Mouse (Mus musculus) adrenal gland, adult (tissue): ENCODE measurements around the gene Celf2.

Experiments used
- DNase-seq, 2 experiments: peaks; one replicate each; pipeline ENCODE4 v3.0.0; 2022 to 2023; ENCODE audit warnings: low spot score in 1 of 2; ENCODE audit not compliant: inconsistent age in 2 of 2

Gene Celf2

GRCm38 (mm10) chr2:6569040-6569542 lies 940.3 kb downstream of the Celf2 start:
- DNase-seq, result no peak

- no peak for DNase-seq
These were observed 944.2 kb downstream of the Celf2 start for GRCm38 (mm10) chr2:6565175-6565574.

- no peak for DNase-seq
These were observed 948.0 kb downstream of the Celf2 start for GRCm38 (mm10) chr2:6561337-6561736.

GRCm38 (mm10) chr2:6560802-6561201 lies 948.6 kb downstream of the Celf2 start:
- no peak for DNase-seq

- DNase-seq, result no peak
These were observed 949.8 kb downstream of the Celf2 start for GRCm38 (mm10) chr2:6559581-6559980.

- DNase-seq, result peak in 1 of 2 experiments; percentile 23
These were observed 950.8 kb downstream of the Celf2 start for GRCm38 (mm10) chr2:6558303-6559254.

GRCm38 (mm10) chr2:6557749-6558148 lies 951.6 kb downstream of the Celf2 start:
- DNase-seq, result no peak

GRCm38 (mm10) chr2:6556913-6557312 lies 952.5 kb downstream of the Celf2 start:
- no peak for DNase-seq

- DNase-seq, result no peak
These were observed 955.7 kb downstream of the Celf2 start for GRCm38 (mm10) chr2:6553656-6554055.

- no peak for DNase-seq
These were observed 960.1 kb downstream of the Celf2 start for GRCm38 (mm10) chr2:6549251-6549650.

- DNase-seq, result peak in 1 of 2 experiments; percentile 37
These were observed 962.2 kb downstream of the Celf2 start for GRCm38 (mm10) chr2:6547139-6547664.

GRCm38 (mm10) chr2:6546462-6547138 lies 962.8 kb downstream of the Celf2 start:
- no peak for DNase-seq

- DNase-seq, result peak; percentile 18 to 50
These were observed 964.0 kb downstream of the Celf2 start for GRCm38 (mm10) chr2:6545127-6545931.

- no peak for DNase-seq
These were observed 965.7 kb downstream of the Celf2 start for GRCm38 (mm10) chr2:6543650-6544049.

GRCm38 (mm10) chr2:6542556-6543180 lies 966.7 kb downstream of the Celf2 start:
- no peak for DNase-seq

GRCm38 (mm10) chr2:6540825-6541224 lies 968.5 kb downstream of the Celf2 start:
- DNase-seq, result no peak

GRCm38 (mm10) chr2:6540092-6540491 lies 969.3 kb downstream of the Celf2 start:
- DNase-seq, result no peak

GRCm38 (mm10) chr2:6538500-6538899 lies 970.9 kb downstream of the Celf2 start:
- no peak for DNase-seq

GRCm38 (mm10) chr2:6538031-6538430 lies 971.3 kb downstream of the Celf2 start:
- no peak for DNase-seq

GRCm38 (mm10) chr2:6537326-6537725 lies 972.0 kb downstream of the Celf2 start:
- no peak for DNase-seq
